In genomic region chr13:41358480-41359180, GRCm38 (mm10) we compare ENCODE assay signal across 8 mouse cellular contexts.
DNase-seq lines count a peak whose midpoint lies in the region; ATAC-seq and TF ChIP-seq lines count a peak whose summit lies in the region.

No protein-coding gene starts in this region.

- H3K27ac ChIP-seq in brown adipose tissue, adult 24 weeks (replicated peaks; ENCODE audit: low read depth, low read length): peak overlapping the region; percentile 93
- peak overlapping the region; percentile 96 for H3K27ac ChIP-seq in heart, embryonic 13.5 days (replicated peaks)
- H3K27ac ChIP-seq in kidney, postnatal 0 days: peak overlapping the region; percentile 90
- peak overlapping the region; percentile 52; the same call in 1 of the 2 replicates for H3K27ac ChIP-seq in liver, embryonic 11.5 days (ENCODE audit: low read depth, low read length)

- H3K27me3 ChIP-seq in heart, embryonic 13.5 days (replicated peaks): peaks cover 10% of the 10 kb centered on the region; the same call in 1 of the 2 replicates
- no peaks in the 10 kb centered on the region for H3K27me3 ChIP-seq in kidney, postnatal 0 days (ENCODE audit: insufficient read depth, low read length)
- H3K27me3 ChIP-seq in liver, embryonic 11.5 days (replicated peaks; ENCODE audit: control insufficient read depth, insufficient read depth, low read length): no peaks in the 10 kb centered on the region
- no peaks in the 10 kb centered on the region for H3K27me3 ChIP-seq in myocyte (ENCODE audit: control insufficient read depth, insufficient read depth, insufficient read length)

- no peaks in the 10 kb centered on the region for H3K36me3 ChIP-seq in heart, embryonic 13.5 days
- H3K36me3 ChIP-seq in kidney, postnatal 0 days (ENCODE audit: insufficient read depth, low read length): no peaks in the 10 kb centered on the region
- H3K36me3 ChIP-seq in liver, embryonic 11.5 days (ENCODE audit: control insufficient read depth, insufficient read depth, low read length): no peaks in the 10 kb centered on the region
- H3K36me3 ChIP-seq in myocyte (ENCODE audit: control insufficient read depth, insufficient read depth): no peaks in the 10 kb centered on the region

- peak overlapping the region; percentile 94 for H3K9ac ChIP-seq in heart, embryonic 13.5 days
- H3K9ac ChIP-seq in kidney, postnatal 0 days (ENCODE audit: low read depth, low read length): peak overlapping the region; percentile 65
- H3K9ac ChIP-seq in liver, embryonic 11.5 days (ENCODE audit: low read depth, low read length): peak overlapping the region; percentile 48

- no peaks in the 10 kb centered on the region for H3K9me3 ChIP-seq in heart, embryonic 13.5 days
- no peaks in the 10 kb centered on the region for H3K9me3 ChIP-seq in kidney, postnatal 0 days (replicated peaks; ENCODE audit: low read length)
- no peaks in the 10 kb centered on the region for H3K9me3 ChIP-seq in liver, embryonic 11.5 days (ENCODE audit: control insufficient read depth, low read length)

- peaks cover 11% of the 10 kb centered on the region for H3K4me1 ChIP-seq in brown adipose tissue, adult 24 weeks (ENCODE audit: control insufficient read depth, insufficient read depth, insufficient read length, low read length)
- peaks cover 57% of the 10 kb centered on the region for H3K4me1 ChIP-seq in heart, embryonic 13.5 days
- H3K4me1 ChIP-seq in kidney, postnatal 0 days (replicated peaks; ENCODE audit: insufficient read depth, low read length): peaks cover 23% of the 10 kb centered on the region
- peaks cover 5% of the 10 kb centered on the region for H3K4me1 ChIP-seq in liver, embryonic 11.5 days (replicated peaks; ENCODE audit: control insufficient read depth, insufficient read depth, low read length)

- H3K79me2 ChIP-seq in myocyte (ENCODE audit: control insufficient read depth, insufficient read depth): peaks cover 49% of the 10 kb centered on the region

- under 1% methylated on average over 42 of the region's 42 CpGs for whole genome bisulfite sequencing in heart, embryonic 13.5 days
- WGBS in kidney, postnatal 0 days: under 1% methylated on average over 42 of the region's 42 CpGs
- WGBS in liver, embryonic 11.5 days: under 1% methylated on average over 42 of the region's 42 CpGs

- H3ac ChIP-seq in myocyte (ENCODE audit: control insufficient read depth, insufficient read length): peak overlapping the region; percentile 12

- TF ChIP-seq CTCF in kidney, postnatal 0 days (IDR thresholded peaks at IDR 0.05; ENCODE audit: low read depth): no peak; the same call in 1 of the 2 replicates

- DNase-seq in kidney, postnatal 0 days (ENCODE audit: low spot score): peak; percentile 98
- DNase-seq in liver, embryonic 11.5 days (ENCODE audit: low spot score): peak; percentile 88
- peak; percentile 84 to 92 for DNase-seq in spleen, postnatal 4 days (ENCODE audit: low spot score in 2 of 2)

- peak; percentile 89 for ATAC-seq in CD4-positive, CD25-positive, alpha-beta regulatory T cell, adult 4 months
- ATAC-seq in erythroid progenitor cell, adult 5-6 weeks (replicated peaks; ENCODE audit: low FRiP score, poor library complexity, severe bottlenecking): peak; percentile 98
- peak; percentile 86 for ATAC-seq in heart, embryonic 13.5 days (ENCODE audit: extremely low read depth, insufficient number of reproducible peaks, low FRiP score, low TSS enrichment)
- peak; percentile 98 for ATAC-seq in kidney, postnatal 0 days (replicated peaks; ENCODE audit: low FRiP score, low read depth)
- peak; percentile 99 for ATAC-seq in liver, embryonic 11.5 days (replicated peaks; ENCODE audit: low FRiP score)

- peak overlapping the region; percentile 81 for H3K4me2 ChIP-seq in heart, embryonic 13.5 days
- H3K4me2 ChIP-seq in kidney, postnatal 0 days (ENCODE audit: low read length): peak overlapping the region; percentile 71
- H3K4me2 ChIP-seq in liver, embryonic 11.5 days: peak overlapping the region; percentile 91
- H3K4me2 ChIP-seq in myocyte (ENCODE audit: low read depth): peak overlapping the region; percentile 82

- peak overlapping the region; percentile 74 for H3K4me3 ChIP-seq in brown adipose tissue, adult 24 weeks (ENCODE audit: insufficient read depth, low read depth, low read length)
- peak overlapping the region; percentile 75 for H3K4me3 ChIP-seq in heart, embryonic 13.5 days
- peak overlapping the region; percentile 60 for H3K4me3 ChIP-seq in kidney, postnatal 0 days (replicated peaks; ENCODE audit: low read depth, low read length)
- H3K4me3 ChIP-seq in liver, embryonic 11.5 days (ENCODE audit: low read depth, low read length): peak overlapping the region; percentile 55
- H3K4me3 ChIP-seq in myocyte: peak overlapping the region; percentile 87

- peak; percentile 100 for TF ChIP-seq POLR2A in myocyte (IDR thresholded peaks at IDR 0.05; ENCODE audit: insufficient read length, low read depth)

TF ChIP-seq in myocyte, 11 proteins besides CTCF, POLR2A, EP300 and RAD21:
- TF ChIP-seq SRF (IDR thresholded peaks at IDR 0.05; ENCODE audit: control insufficient read depth, insufficient read length, low read depth) (no peak), MYOG (IDR thresholded peaks at IDR 0.05; ENCODE audit: control insufficient read depth in 1 of 3, insufficient read depth in 1 of 3, insufficient read length in 2 of 3, low read depth in 2 of 3) (peak in 1 of 3 experiments; percentile 23), E2F4 (IDR thresholded peaks at IDR 0.05; ENCODE audit: insufficient read depth) (no peak), TCF12 (IDR thresholded peaks at IDR 0.05; ENCODE audit: insufficient read depth, poor library complexity, severe bottlenecking) (no peak), USF1 (IDR thresholded peaks at IDR 0.05; ENCODE audit: low read depth) (no peak), CEBPB (IDR thresholded peaks at IDR 0.05; ENCODE audit: insufficient read depth, poor library complexity, severe bottlenecking) (no peak), TCF3 (IDR thresholded peaks at IDR 0.05; ENCODE audit: insufficient read length, low read depth) (no peak), POLR2AphosphoS2 (IDR thresholded peaks at IDR 0.05; ENCODE audit: insufficient read length, low read depth) (peak; percentile 99)

Comparison
In these comparisons a context has a peak if more than half of its experiments do, and no peak if none do; other contexts are left out.
1. Peak in every context shown above with its lines: DNase-seq, ATAC-seq, H3K4me3 ChIP-seq and H3K27ac ChIP-seq.